In the genomic region with DNA sequence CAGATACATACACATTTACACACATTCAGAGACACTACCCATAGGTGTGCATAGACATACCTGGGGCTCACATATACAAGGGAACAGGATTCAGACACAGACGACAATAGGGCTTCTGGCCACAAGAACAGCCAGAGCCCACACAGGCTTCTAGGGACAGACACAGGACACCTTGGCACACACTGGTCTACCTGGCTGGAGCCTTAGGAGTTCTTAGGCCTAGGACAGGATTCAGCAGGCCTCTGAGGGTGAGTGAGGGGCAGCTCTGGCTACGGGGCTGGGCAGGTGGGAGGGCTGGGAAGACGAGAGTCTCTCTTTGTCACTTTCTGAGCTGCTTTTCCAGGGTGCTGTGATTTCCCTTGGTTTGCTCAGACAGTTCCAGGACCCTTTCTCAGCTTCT, we compare ENCODE assay signal across 9 mouse cellular contexts. TPM values are rescaled to one million over a fixed set of nuclear protein-coding genes. Genes with fewer than 3 reads are reported as not detected.
A peak's percentile ranks its signal among the peaks of the same experiment; 100 is the strongest.
DNase-seq lines count a peak whose midpoint lies in the region; ATAC-seq and TF ChIP-seq lines count a peak whose summit lies in the region.
"Had no signal": no experiment of that assay in that cellular context is flagged by ENCODE, and none has a peak within 500 bp of the region (broad histone marks: within the 10 kb centered on the region; RNA-seq: fewer than 3 reads in every experiment).

No protein-coding gene starts in this region.

- TF ChIP-seq CTCF in gastrocnemius, adult 2 months (IDR thresholded peaks at IDR 0.05): no peak
- no peak for TF ChIP-seq CTCF in lung, postnatal 0 days (IDR thresholded peaks at IDR 0.05)

- H3K4me2 ChIP-seq in lung, postnatal 0 days (replicated peaks; ENCODE audit: low read depth, low read length): peak overlapping the region; percentile 71
- no peak overlapping the region for H3K4me2 ChIP-seq in limb, embryonic 11.5 days (ENCODE audit: low read depth, severe bottlenecking)
- H3K4me2 ChIP-seq in stomach, embryonic 15.5 days: peak overlapping the region; percentile 62

- peak overlapping the region; percentile 37 for H3K9ac ChIP-seq in lung, postnatal 0 days (replicated peaks; ENCODE audit: low read depth)
- peak overlapping the region; percentile 8; the same call in 1 of the 2 replicates for H3K9ac ChIP-seq in limb, embryonic 11.5 days (ENCODE audit: low read length)
- H3K9ac ChIP-seq in stomach, embryonic 15.5 days: peak overlapping the region; percentile 42

- H3K4me1 ChIP-seq in lung, postnatal 0 days (ENCODE audit: insufficient read depth, low read depth, low read length): peaks cover 20% of the 10 kb centered on the region; the same call in 1 of the 2 replicates
- H3K4me1 ChIP-seq in limb, embryonic 11.5 days (ENCODE audit: control insufficient read depth, insufficient read depth, low read length): peaks cover 8% of the 10 kb centered on the region
- H3K4me1 ChIP-seq in stomach, embryonic 15.5 days: peaks cover 25% of the 10 kb centered on the region

- peak; percentile 13 for ATAC-seq in lung, postnatal 0 days
- ATAC-seq in limb, embryonic 11.5 days (ENCODE audit: insufficient number of reproducible peaks, low FRiP score, low TSS enrichment, low read depth): no peak; the same call in 1 of the 2 replicates
- ATAC-seq in stomach, embryonic 15.5 days (ENCODE audit: insufficient read depth, low FRiP score, low read depth): no peak

- no peak for DNase-seq in gastrocnemius, adult 2 months
- DNase-seq in gastrocnemius, postnatal 10 days: no peak
- DNase-seq in lung, postnatal 0 days (ENCODE audit: low spot score): no peak
- DNase-seq in lung, postnatal 10 days: no peak
- DNase-seq in limb, embryonic 11.5 days (ENCODE audit: low spot score): no peak
- no peak for DNase-seq in layer of hippocampus, postnatal 25 days (ENCODE audit: extremely low spot score in 1 of 2, low spot score in 1 of 2)
- DNase-seq in embryo, embryonic 10 days (ENCODE audit: low spot score): no peak

- H3K4me3 ChIP-seq in gastrocnemius, adult 2 months: peak overlapping the region; percentile 67
- H3K4me3 ChIP-seq in lung, postnatal 0 days (ENCODE audit: low read depth, low read length): peak overlapping the region; percentile 30
- no peak overlapping the region for H3K4me3 ChIP-seq in limb, embryonic 11.5 days (ENCODE audit: low read depth, low read length)
- peak overlapping the region; percentile 37 for H3K4me3 ChIP-seq in stomach, embryonic 15.5 days (replicated peaks)

- WGBS in lung, postnatal 0 days: 35% methylated on average over 3 of the region's 3 CpGs
- WGBS in limb, embryonic 11.5 days: 65% methylated on average over 3 of the region's 3 CpGs
- 41% methylated on average over 3 of the region's 3 CpGs for WGBS in stomach, embryonic 15.5 days

- H3K27me3 ChIP-seq in lung, postnatal 0 days (replicated peaks; ENCODE audit: insufficient read depth, low read length): no peaks in the 10 kb centered on the region
- no peaks in the 10 kb centered on the region for H3K27me3 ChIP-seq in limb, embryonic 11.5 days (ENCODE audit: control insufficient read depth, insufficient read depth, low read length)
- H3K27me3 ChIP-seq in stomach, embryonic 15.5 days (replicated peaks): no peaks in the 10 kb centered on the region

- intact Hi-C loops in gastrocnemius, adult 2 months (cut with DNase I): no loop called here

- no peaks in the 10 kb centered on the region; the same call in 1 of the 2 replicates for H3K36me3 ChIP-seq in lung, postnatal 0 days (ENCODE audit: insufficient read depth, low read length)
- H3K36me3 ChIP-seq in limb, embryonic 11.5 days (ENCODE audit: control insufficient read depth, insufficient read depth, low read length): no peaks in the 10 kb centered on the region
- H3K36me3 ChIP-seq in stomach, embryonic 15.5 days: no peaks in the 10 kb centered on the region

- H3K27ac ChIP-seq in gastrocnemius, adult 2 months: peak overlapping the region; percentile 85
- peak overlapping the region; percentile 85 for H3K27ac ChIP-seq in lung, postnatal 0 days (ENCODE audit: low read length)
- H3K27ac ChIP-seq in limb, embryonic 11.5 days (replicated peaks; ENCODE audit: low read depth, low read length): no peak overlapping the region
- peak overlapping the region; percentile 93 for H3K27ac ChIP-seq in stomach, embryonic 15.5 days

- no peak for TF ChIP-seq EP300 in lung, postnatal 0 days (IDR thresholded peaks at IDR 0.05)

- H3K9me3 ChIP-seq in lung, postnatal 0 days (ENCODE audit: low read length): no peaks in the 10 kb centered on the region
- H3K9me3 ChIP-seq in limb, embryonic 11.5 days (ENCODE audit: control insufficient read depth, low read length): no peaks in the 10 kb centered on the region
- H3K9me3 ChIP-seq in stomach, embryonic 15.5 days: no peaks in the 10 kb centered on the region

RNA-seq across cellular contexts. Expression of gene Arap1, which starts 30.4 kb away (rescaled TPM):
- 10 to 100 TPM; 19.9 to 30.6 TPM for total RNA-seq in gastrocnemius, adult 2 months (2021)
- 10 to 100 TPM; 23.1 to 32.4 TPM for total RNA-seq in gastrocnemius, postnatal 10 days (2021)
- 105 and 110 TPM in 2 replicates for polyA plus RNA-seq in lung, postnatal 0 days (2015; fragmentation: Nextera tagmentation; extraction: Ambion mirVana)
- polyA plus RNA-seq in limb, embryonic 11.5 days (2014; fragmentation: Nextera tagmentation; extraction: Ambion mirVana): 14.3 and 16.6 TPM in 2 replicates
- polyA plus RNA-seq in stomach, embryonic 15.5 days (2015; fragmentation: Nextera tagmentation; extraction: Ambion mirVana): 88.7 and 92.5 TPM in 2 replicates
- 10 to 100 TPM; 13.9 to 24.2 TPM for total RNA-seq in layer of hippocampus, postnatal 25 days (2021)

RNA-seq across cellular contexts. Expression of gene Gm45837, which starts 32.4 kb away (rescaled TPM):
- total RNA-seq in gastrocnemius, adult 2 months (2021): not detected
- total RNA-seq in gastrocnemius, postnatal 10 days (2021): 1 to 10 TPM in 1 of 2 experiments, not detected in 1; 4.7 TPM
- 4.0 and 4.2 TPM in 2 replicates for polyA plus RNA-seq in lung, postnatal 0 days (2015; fragmentation: Nextera tagmentation; extraction: Ambion mirVana)
- 0.21 TPM in 1 of 2 replicates, not detected in the other for polyA plus RNA-seq in limb, embryonic 11.5 days (2014; fragmentation: Nextera tagmentation; extraction: Ambion mirVana)
- polyA plus RNA-seq in stomach, embryonic 15.5 days (2015; fragmentation: Nextera tagmentation; extraction: Ambion mirVana): 3.6 and 8.0 TPM in 2 replicates
- not detected for total RNA-seq in layer of hippocampus, postnatal 25 days (2021)
- total RNA-seq: megakaryocyte progenitor cell, adult 5-6 weeks had no signal

RNA-seq across cellular contexts. Expression of gene Pde2a, which starts 43.2 kb away (rescaled TPM):
- 10 to 100 TPM; 21.2 to 28.5 TPM for total RNA-seq in gastrocnemius, adult 2 months (2021)
- total RNA-seq in gastrocnemius, postnatal 10 days (2021): 10 to 100 TPM; 48.2 to 48.4 TPM
- polyA plus RNA-seq in lung, postnatal 0 days (2015; fragmentation: Nextera tagmentation; extraction: Ambion mirVana): 3.2 and 4.3 TPM in 2 replicates
- 6.9 TPM in 2 replicates for polyA plus RNA-seq in limb, embryonic 11.5 days (2014; fragmentation: Nextera tagmentation; extraction: Ambion mirVana)
- polyA plus RNA-seq in stomach, embryonic 15.5 days (2015; fragmentation: Nextera tagmentation; extraction: Ambion mirVana): 9.1 and 15.9 TPM in 2 replicates
- total RNA-seq in layer of hippocampus, postnatal 25 days (2021): 100 to 1,000 TPM; 295 to 297 TPM

Comparison
In these comparisons a context has a peak if more than half of its experiments do, and no peak if none do; other contexts are left out.
1. RNA of gene Pde2a, which starts 43.2 kb away (total RNA-seq): 295 to 297 TPM in layer of hippocampus, postnatal 25 days; 48.2 to 48.4 TPM in gastrocnemius, postnatal 10 days and 21.2 to 28.5 TPM in gastrocnemius, adult 2 months; every median in the first group is over 4 times any median in the second.
2. Peak in every context shown above with its lines, with median percentiles within 50 percentile points of each other: H3K9ac ChIP-seq.